Mouse (Mus musculus) activated CD4-positive, CD25-positive, alpha-beta regulatory T cell (primary cell): Measurements from ENCODE around the gene Akain1. TPM values are rescaled to one million over a fixed set of nuclear protein-coding genes. Genes with fewer than 3 reads are reported as not detected.

ENCODE experiments used
- polyA plus RNA-seq, 2 experiments: library from polyadenylated mRNA; unstranded; fragments of 100-300 nt; shearing (Covaris generic); gene quantifications; one replicate each; pipeline ENCODE4 v1.2.1; 2017

Akain1 gene
- polyA plus RNA-seq = under 1 TPM in 1 of 2 experiments, not detected in 1; 0.07 TPM

GRCm38 (mm10) chr17:69438990-69439491 lies at the start of gene Akain1:
TSS of gene Akain1 (plus strand) at chr17:69439326.

Other genes with a start within 250 kb of the Akain1 start
- 10 to 100 TPM; 19.4 to 22.4 TPM for gene Zbtb14, start 56.3 kb upstream of the Akain1 start, polyA plus RNA-seq